Mouse (Mus musculus) left cerebral cortex, adult 9 months (tissue): ENCODE results near the gene Olfr855.

Experiments used
- DNase-seq, 2 experiments: peaks; one replicate each; pipeline ENCODE4 v3.0.0; 2022; ENCODE audit warnings: low spot score in 2 of 2

The Olfr855 gene

DNA sequence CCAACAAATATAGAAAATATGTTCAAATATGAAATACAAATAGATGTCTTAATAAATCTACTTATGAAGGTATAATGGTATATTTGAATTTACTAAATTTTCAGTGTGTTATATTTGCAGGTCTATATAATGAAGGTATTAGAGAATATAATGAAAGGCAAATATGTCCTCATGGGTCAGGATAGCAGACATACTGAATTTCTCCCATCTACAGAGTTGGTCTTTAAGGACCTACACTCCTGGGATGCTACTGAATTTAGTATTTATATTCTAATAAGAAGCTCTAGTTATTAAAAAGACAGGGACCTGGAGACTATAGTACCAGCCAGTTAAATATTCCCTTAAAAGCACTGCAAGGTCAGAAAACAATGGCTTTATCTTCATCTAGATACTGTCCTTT lies at the start of gene Olfr855:
TSS of gene Olfr855 (plus strand) at position 301 of the 400 bp plus-strand sequence.
- DNase-seq, result no peak

DNA sequence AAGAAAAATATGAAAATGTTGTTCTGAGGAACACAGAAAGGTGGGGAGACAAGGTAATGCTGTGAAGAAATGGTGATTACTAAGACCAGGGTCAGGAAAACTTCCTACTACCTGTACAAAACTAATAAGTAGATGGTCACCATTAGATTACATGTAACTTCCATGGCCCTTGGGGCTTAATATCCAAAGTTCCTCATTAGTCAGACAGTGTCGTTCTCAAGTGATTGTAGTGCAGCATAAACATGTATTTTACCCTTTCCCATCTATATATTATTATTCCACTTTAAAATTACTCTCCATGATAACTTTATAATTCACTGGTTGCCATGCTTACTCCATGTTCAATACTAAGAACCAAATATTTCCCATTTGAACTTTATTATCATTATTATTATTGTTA lies 41.4 kb upstream of the Olfr855 start, which contains the start of gene Olfr853:
TSS of gene Olfr853 (minus strand) at position 101 of the 400 bp plus-strand sequence.
- no peak for DNase-seq

DNA sequence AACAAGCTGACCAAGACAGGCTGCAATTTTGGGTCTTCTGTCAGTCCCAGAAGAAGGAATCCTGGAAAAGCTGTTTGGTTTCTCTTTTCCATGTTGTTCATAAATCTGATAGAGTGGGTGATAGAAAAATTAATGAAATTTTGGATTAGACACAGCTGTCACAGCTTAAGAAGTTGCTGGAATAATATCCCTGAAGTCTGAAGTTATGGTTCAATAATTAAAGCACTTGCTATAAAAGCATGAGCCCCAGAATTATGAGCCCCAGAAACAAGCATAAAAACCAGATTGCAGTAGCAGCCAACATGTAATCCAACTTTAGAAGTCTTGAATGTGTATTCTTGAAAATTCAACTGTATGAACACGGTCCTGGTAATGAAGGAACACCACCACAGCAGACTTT lies 15.1 kb upstream of the Olfr855 start, which contains the start of gene Olfr854:
TSS of gene Olfr854 (minus strand) at position 101 of the 400 bp plus-strand sequence.
- no peak for DNase-seq

DNA sequence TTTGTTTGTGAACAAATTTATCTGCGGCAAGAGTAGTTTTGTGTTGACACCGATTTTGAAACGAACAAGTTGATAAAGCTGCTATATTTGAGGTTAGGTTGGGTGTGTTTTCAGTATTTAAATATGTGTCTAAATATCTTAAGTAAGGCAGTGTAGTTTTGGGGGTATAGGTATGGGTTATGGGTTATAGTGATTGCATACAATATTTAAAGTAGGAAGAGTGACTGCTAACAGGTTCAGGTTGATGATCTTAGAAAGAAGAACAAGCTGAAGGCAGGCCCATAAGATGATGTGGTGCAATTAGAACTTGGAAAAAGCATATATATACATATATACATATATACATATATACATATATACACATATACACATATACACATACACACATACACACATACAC lies 38.9 kb downstream of the Olfr855 start:
- no peak for DNase-seq

DNA sequence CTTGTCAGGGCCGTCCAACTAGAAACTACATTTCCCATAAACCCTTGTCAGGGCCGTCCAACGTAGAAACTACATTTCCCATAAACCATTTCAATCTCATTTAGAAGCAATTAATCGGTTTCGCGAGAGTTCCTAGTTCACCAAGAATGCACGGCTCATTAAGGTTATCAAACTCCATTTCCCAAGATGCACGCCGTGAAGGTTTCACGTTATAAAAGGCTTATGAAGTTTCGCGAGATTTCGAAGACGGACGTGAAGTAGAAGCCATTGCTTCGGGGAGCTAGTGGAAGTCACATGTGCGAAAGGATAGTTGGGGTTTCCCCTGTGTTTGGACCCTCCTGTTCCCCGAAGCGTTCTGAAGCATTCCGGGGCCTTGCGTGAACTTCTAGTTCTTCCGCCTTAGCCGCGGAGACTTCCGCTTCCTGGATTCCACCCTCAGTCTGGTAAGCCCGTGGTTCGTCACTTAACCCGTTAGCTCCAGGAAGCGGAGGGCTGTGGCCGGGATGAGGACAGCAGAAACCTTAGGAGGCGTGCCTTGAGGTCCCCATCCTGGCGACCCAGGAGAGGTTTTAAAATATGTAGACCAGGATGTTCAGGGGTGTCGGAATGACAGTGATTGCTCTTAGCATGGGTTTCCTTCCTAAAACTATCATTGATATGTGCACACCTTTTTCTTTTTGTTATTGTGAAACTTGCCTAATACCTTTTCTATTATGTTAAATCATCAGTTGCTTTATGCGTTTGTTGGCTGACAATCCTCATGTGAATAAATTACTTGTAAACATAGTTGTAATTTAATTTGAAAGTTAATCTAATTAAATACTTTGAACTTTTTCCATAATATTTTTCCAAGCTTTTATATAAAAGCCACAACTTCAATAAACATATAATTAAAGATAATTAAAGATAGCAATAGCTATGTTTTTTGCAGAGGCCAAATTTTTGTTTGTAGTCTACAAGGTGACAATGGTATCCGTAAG lies 39.7 kb downstream of the Olfr855 start, which contains the start of gene Zfp317:
TSS of gene Zfp317 (plus strand) at position 260 of the 980 bp plus-strand sequence.
- peak; percentile 97 to 98 for DNase-seq

DNA sequence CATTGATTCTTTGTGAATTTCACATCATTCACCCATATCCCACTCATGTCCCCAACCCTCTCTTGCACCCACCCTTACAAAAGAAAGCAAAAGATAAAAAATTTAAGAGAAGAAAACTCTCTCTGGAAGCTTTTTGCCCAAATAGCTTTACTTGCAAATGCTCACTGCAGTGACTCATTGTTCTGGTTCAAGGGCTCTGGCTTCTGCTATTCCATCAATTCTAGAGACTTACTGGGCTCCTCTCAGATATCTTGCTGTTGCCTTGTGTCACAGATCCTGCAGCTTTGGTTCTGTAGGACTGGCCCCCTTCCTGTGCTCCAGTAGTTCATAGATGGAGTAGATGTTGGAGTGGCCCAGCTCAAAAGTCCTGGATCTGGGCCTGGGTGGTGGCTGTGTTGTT lies 47.2 kb downstream of the Olfr855 start:
- DNase-seq, result no peak
